Mouse (Mus musculus) erythroblast, adult 5-6 weeks (primary cell): ENCODE results near the gene Scamp4. TPM values are rescaled to one million over a fixed set of nuclear protein-coding genes. Genes with fewer than 3 reads are reported as not detected.
"Not testable (repeated sequence)": the region's sequence is repeated elsewhere in the genome, so short reads cannot be mapped to it uniquely, and the experiment has no call there.

Experiments
- ATAC-seq: replicated peaks from 2 replicates; pipeline ENCODE4 v1.8.0; 2016; ENCODE audit warnings: moderate number of reproducible peaks, mild to moderate bottlenecking, moderate TSS enrichment, inconsistent platforms; ENCODE audit not compliant: poor library complexity, low FRiP score, severe bottlenecking
- total RNA-seq, 2 experiments: library from RNA; stranded (forward) in 1 of 2; stranded (reverse) in 1 of 2; fragments of 150-400 nt in 1 of 2; fragments of 200-764, 138-1000 nt in 1 of 2; gene quantifications; 2 replicates each; pipeline versions ENCODE4 v1.2.3 to v1.2.4; 2015 to 2017; ENCODE audit warnings: low replicate concordance in 2 of 2

The Scamp4 gene
- total RNA-seq, 2 experiments from 2014 or later: 2.6 to 7.3 TPM

GRCm38 (mm10) chr10:80628925-80629324 lies 26.3 kb downstream of the Scamp4 start:
- ATAC-seq: no peak

- ATAC-seq: no peak
Observed at GRCm38 (mm10) chr10:80635345-80635744, 32.7 kb downstream of the Scamp4 start.

- no peak for ATAC-seq
Observed at GRCm38 (mm10) chr10:80646936-80647335, 44.3 kb downstream of the Scamp4 start.

- not testable (repeated sequence) for ATAC-seq
Observed at GRCm38 (mm10) chr10:80649910-80650309, 47.2 kb downstream of the Scamp4 start.

GRCm38 (mm10) chr10:80650392-80650791 lies 47.7 kb downstream of the Scamp4 start:
- no peak for ATAC-seq

GRCm38 (mm10) chr10:80653156-80653720 lies 50.6 kb downstream of the Scamp4 start:
- no peak for ATAC-seq

- no peak for ATAC-seq
Observed at GRCm38 (mm10) chr10:80654866-80655265, 52.2 kb downstream of the Scamp4 start.

- no peak for ATAC-seq
Observed at GRCm38 (mm10) chr10:80655406-80656129, 52.9 kb downstream of the Scamp4 start.

GRCm38 (mm10) chr10:80656130-80656862 lies 53.6 kb downstream of the Scamp4 start:
- peak; percentile 67 for ATAC-seq

- ATAC-seq: peak; percentile 32
Observed at GRCm38 (mm10) chr10:80656863-80657623, 54.4 kb downstream of the Scamp4 start, which contains the start of gene Btbd2. Gene Btbd2 (minus strand): TSS chr10:80657071.

GRCm38 (mm10) chr10:80658194-80658840 lies 55.6 kb downstream of the Scamp4 start:
- ATAC-seq: no peak

GRCm38 (mm10) chr10:80658841-80659202 lies 56.1 kb downstream of the Scamp4 start:
- ATAC-seq: peak; percentile 74

GRCm38 (mm10) chr10:80659213-80659612 lies 56.5 kb downstream of the Scamp4 start:
- peak; percentile 45; the same call in 1 of the 2 replicates for ATAC-seq

- no peak for ATAC-seq
Observed at GRCm38 (mm10) chr10:80661149-80661548, 58.5 kb downstream of the Scamp4 start.

GRCm38 (mm10) chr10:80663485-80664196 lies 61.0 kb downstream of the Scamp4 start:
- no peak for ATAC-seq

- peak; percentile 76 for ATAC-seq
Observed at GRCm38 (mm10) chr10:80664197-80665015, 61.7 kb downstream of the Scamp4 start.

- ATAC-seq: no peak
Observed at GRCm38 (mm10) chr10:80665016-80665380, 62.3 kb downstream of the Scamp4 start.
